Mouse (Mus musculus) hindbrain, postnatal 0 days (tissue): ENCODE results near the gene Gm4567. TPM values are rescaled to one million over a fixed set of nuclear protein-coding genes. Genes with fewer than 3 reads are reported as not detected.
"Not testable (repeated sequence)": the region's sequence is repeated elsewhere in the genome, so short reads cannot be mapped to it uniquely, and the experiment has no call there.

Experiments
- ATAC-seq: fragments of 200-750 bp; cut with Nextera tagmentation; 2 replicates; pipeline ENCODE4 v1.8.0; 2017; ENCODE audit warnings: mild to moderate bottlenecking, moderate TSS enrichment, moderate library complexity
- DNase-seq: peaks from one replicate; pipeline ENCODE4 v3.0.0-alpha.2; 2015; ENCODE audit warnings: low spot score
- H3K27ac ChIP-seq: fragments of 300-500 bp; sonication (generic); 2 replicates; pipeline ENCODE4 v1.5.1; 2014; ENCODE audit warnings: mild to moderate bottlenecking
- H3K27me3 ChIP-seq: fragments of 300-500 bp; sonication (generic); 2 replicates; pipeline ENCODE4 v1.6.1; 2014; ENCODE audit warnings: low read length, mixed read lengths; ENCODE audit not compliant: insufficient read depth
- H3K36me3 ChIP-seq: fragments of 300-500 bp; sonication (generic); 2 replicates; pipeline ENCODE4 v1.6.1; 2014; ENCODE audit warnings: low read length, mixed read lengths; ENCODE audit not compliant: insufficient read depth
- H3K4me1 ChIP-seq: fragments of 300-500 bp; sonication (generic); 2 replicates; pipeline ENCODE4 v1.6.1; 2014; ENCODE audit warnings: antibody characterized with exemption, low read length, mixed read lengths; ENCODE audit not compliant: insufficient read depth
- H3K4me2 ChIP-seq: fragments of 300-500 bp; sonication (generic); 2 replicates; pipeline ENCODE4 v1.6.1; 2014; ENCODE audit warnings: low read depth, mild to moderate bottlenecking, low read length, moderate library complexity, mixed read lengths
- H3K4me3 ChIP-seq: fragments of 300-500 bp; sonication (generic); 2 replicates; pipeline ENCODE4 v1.5.1; 2014; ENCODE audit warnings: low read length
- H3K9ac ChIP-seq: fragments of 300-500 bp; sonication (generic); replicated peaks from 2 replicates; pipeline ENCODE4 v1.6.1; 2014; ENCODE audit warnings: mild to moderate bottlenecking, low read length, moderate library complexity, mixed read lengths
- H3K9me3 ChIP-seq: fragments of 300-500 bp; sonication (generic); 2 replicates; pipeline ENCODE4 v1.6.1; 2016; ENCODE audit warnings: low read length, mixed read lengths
- WGBS: fragments of 180-500 bp; shearing (Covaris S2); extraction: QIAGEN DNeasy Blood & Tissue Kit; methylation state at CpG from one replicate; pipeline ENCODE4 v1.1.7; 2014; 5-methylcytosine and 5-hydroxymethylcytosine counted together
- polyA plus RNA-seq: library from polyadenylated mRNA; unstranded; fragments of >200 nt; fragmentation: Nextera tagmentation; extraction: Ambion mirVana; gene quantifications from 2 replicates; pipeline ENCODE4 v1.2.1, GENCODE M21; 2015
- total RNA-seq: library from RNA; depleted of rRNA; stranded (reverse); fragments of >200 nt; gene quantifications from 2 replicates; pipeline ENCODE4 v1.2.3, GENCODE M21; 2014; rRNA removed

Gene Gm4567
- total RNA-seq: not detected in 2 replicates
- not detected in 2 replicates for polyA plus RNA-seq

DNA sequence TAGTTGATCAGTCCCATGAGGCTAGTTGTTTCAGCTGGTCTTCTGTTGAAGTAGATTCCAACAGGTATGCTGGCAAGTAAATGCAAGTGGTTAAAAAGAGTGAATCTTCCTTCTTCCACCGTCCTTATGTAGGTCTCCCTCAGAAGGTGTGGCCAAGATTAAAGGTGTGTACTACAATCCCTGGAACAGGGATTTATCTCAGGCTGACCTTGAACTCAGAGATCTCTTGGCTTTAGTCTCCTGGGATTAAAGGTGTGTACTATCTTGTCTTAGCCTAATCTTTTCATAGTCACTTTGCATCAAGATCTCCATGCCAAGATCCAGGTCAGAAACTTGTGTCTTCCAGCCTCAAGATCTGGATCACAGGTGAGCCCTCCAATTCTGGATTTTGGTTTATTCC, at the start of gene Gm4567:
TSS of gene Gm4567 (minus strand) at position 101 of the 400 bp plus-strand sequence.
- not testable (repeated sequence) for H3K27me3 ChIP-seq, DNase-seq
- no CpG with 5 or more reads among the region's 1 CpGs for WGBS

DNA sequence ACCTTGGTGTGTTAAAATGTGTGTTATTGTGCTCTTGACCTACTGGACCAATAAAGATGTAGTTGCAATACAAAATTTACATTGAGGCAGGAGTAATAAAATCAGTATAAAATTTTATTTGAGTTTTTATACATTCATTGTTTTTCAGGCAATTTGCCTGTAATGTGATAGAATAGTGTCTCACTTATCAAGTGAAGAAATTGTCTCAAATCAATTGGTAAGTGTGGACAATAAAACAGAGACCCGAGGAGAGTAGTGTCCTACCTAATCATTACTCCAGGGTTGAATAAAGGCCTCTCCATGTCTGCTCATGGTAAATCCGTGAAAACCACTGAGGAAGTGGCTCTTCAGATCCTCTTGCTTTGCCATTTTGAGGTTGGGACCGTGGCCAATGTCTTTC, 41.9 kb upstream of the Gm4567 start, which contains the start of gene Vmn1r157:
TSS of gene Vmn1r157 (plus strand) at position 301 of the 400 bp plus-strand sequence.
- not testable (repeated sequence) for DNase-seq, H3K4me3 ChIP-seq, H3K27me3 ChIP-seq, H3K4me2 ChIP-seq, H3K36me3 ChIP-seq, H3K27ac ChIP-seq, H3K9me3 ChIP-seq, H3K9ac ChIP-seq, H3K4me1 ChIP-seq, ATAC-seq
- WGBS: 37% methylated on average over 2 of the region's 3 CpGs

More for the DNA sequence above, at the start of gene Gm4567:
- not testable (repeated sequence) for H3K4me3 ChIP-seq, ATAC-seq, H3K27ac ChIP-seq, H3K9me3 ChIP-seq, H3K36me3 ChIP-seq, H3K4me2 ChIP-seq, H3K4me1 ChIP-seq, H3K9ac ChIP-seq

DNA sequence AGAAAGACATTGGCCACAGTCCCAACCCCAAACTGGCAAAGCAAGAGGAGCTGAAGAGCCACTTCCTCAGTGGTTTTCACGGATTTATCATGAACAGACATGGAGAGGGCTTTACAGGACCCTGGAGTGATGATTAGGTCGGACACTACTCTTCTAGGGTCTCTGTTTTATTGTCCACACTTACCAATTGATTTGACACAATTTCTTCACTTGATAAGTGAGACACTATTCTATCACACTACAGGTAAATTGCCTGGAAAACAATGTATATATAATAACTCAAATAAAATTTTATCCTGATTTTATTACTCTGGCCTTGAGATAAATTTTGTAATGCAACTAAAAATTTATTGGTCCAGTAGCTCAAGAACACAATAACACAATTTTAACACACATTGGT, 27.3 kb downstream of the Gm4567 start, which contains the start of gene Gm8693:
TSS of gene Gm8693 (minus strand) at position 101 of the 400 bp plus-strand sequence.
- H3K27me3 ChIP-seq, H3K36me3 ChIP-seq, H3K4me2 ChIP-seq, ATAC-seq, H3K27ac ChIP-seq, H3K4me3 ChIP-seq, H3K9ac ChIP-seq, H3K9me3 ChIP-seq, H3K4me1 ChIP-seq, DNase-seq: not testable (repeated sequence)
- WGBS: no CpG with 5 or more reads among the region's 2 CpGs

Other genes starting within 250 kb of the Gm4567 start
- gene Vmn1r151, start 220.0 kb downstream of the Gm4567 start, total RNA-seq: not detected in 2 replicates
- gene Vmn1r151, start 220.0 kb downstream of the Gm4567 start, polyA plus RNA-seq: not detected in 2 replicates
- not detected in 2 replicates for gene Vmn1r152, start 196.7 kb downstream of the Gm4567 start, total RNA-seq
- gene Vmn1r152, start 196.7 kb downstream of the Gm4567 start, polyA plus RNA-seq: not detected in 2 replicates
- not detected in 2 replicates for gene Gm8677, start 184.8 kb downstream of the Gm4567 start, total RNA-seq
- gene Gm8677, start 184.8 kb downstream of the Gm4567 start, polyA plus RNA-seq: not detected in 2 replicates
- not detected in 2 replicates for gene Gm4201, start 154.4 kb downstream of the Gm4567 start, total RNA-seq
- gene Gm4201, start 154.4 kb downstream of the Gm4567 start, polyA plus RNA-seq: not detected in 2 replicates
- not detected in 2 replicates for gene Gm4565, start 131.6 kb downstream of the Gm4567 start, total RNA-seq
- not detected in 2 replicates for gene Gm4565, start 131.6 kb downstream of the Gm4567 start, polyA plus RNA-seq
- not detected in 2 replicates for gene Vmn1r155, start 61.7 kb downstream of the Gm4567 start, total RNA-seq
- gene Vmn1r155, start 61.7 kb downstream of the Gm4567 start, polyA plus RNA-seq: not detected in 2 replicates
- gene Gm8693, start 27.4 kb downstream of the Gm4567 start, total RNA-seq: not detected in 2 replicates
- gene Gm8693, start 27.4 kb downstream of the Gm4567 start, polyA plus RNA-seq: not detected in 2 replicates
- gene Vmn1r157, start 42.0 kb upstream of the Gm4567 start, total RNA-seq: not detected in 2 replicates
- gene Vmn1r157, start 42.0 kb upstream of the Gm4567 start, polyA plus RNA-seq: not detected in 2 replicates
- not detected in 2 replicates for gene Vmn1r158, start 71.1 kb upstream of the Gm4567 start, total RNA-seq
- gene Vmn1r158, start 71.1 kb upstream of the Gm4567 start, polyA plus RNA-seq: not detected in 2 replicates
- not detected in 2 replicates for gene Vmn1r159, start 123.9 kb upstream of the Gm4567 start, total RNA-seq
- gene Vmn1r159, start 123.9 kb upstream of the Gm4567 start, polyA plus RNA-seq: not detected in 2 replicates
- not detected in 2 replicates for gene Vmn1r160, start 151.5 kb upstream of the Gm4567 start, total RNA-seq
- gene Vmn1r160, start 151.5 kb upstream of the Gm4567 start, polyA plus RNA-seq: not detected in 2 replicates